Comparison of ENCODE assay signal across 8 mouse cellular contexts in the genomic region with DNA sequence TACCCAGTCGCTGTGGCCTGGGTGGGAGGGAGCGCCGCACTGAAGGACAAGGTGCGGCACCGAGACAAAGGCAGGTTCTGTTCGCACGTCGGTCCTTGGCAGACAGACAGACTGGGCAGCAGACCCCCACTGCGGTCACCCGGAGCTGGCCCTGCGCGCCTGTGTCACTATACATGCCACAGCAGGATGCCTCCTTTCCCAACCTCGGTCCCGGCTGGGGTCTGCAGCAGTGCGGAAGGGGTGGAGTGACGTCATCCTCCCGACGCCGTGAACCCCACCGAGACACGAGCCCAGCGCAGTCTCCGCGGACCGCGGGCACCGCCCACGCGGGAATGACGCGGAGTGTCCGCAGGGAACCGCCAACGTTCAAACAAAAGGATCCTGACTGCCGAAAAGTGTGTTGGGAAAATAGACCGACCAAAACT. TPM values are rescaled to one million over a fixed set of nuclear protein-coding genes. Genes with fewer than 3 reads are reported as not detected.
DNase-seq lines count a peak whose midpoint lies in the region; ATAC-seq and TF ChIP-seq lines count a peak whose summit lies in the region.
"Not testable (repeated sequence)": the region's sequence is repeated elsewhere in the genome, so short reads cannot be mapped to it uniquely, and the experiment has no call there.

No protein-coding gene starts in this region.

- not testable (repeated sequence) for H3K9me3 ChIP-seq in forebrain, embryonic 15.5 days; lung, embryonic 16.5 days (ENCODE audit: control insufficient read depth, low read length)

- H3K4me3 ChIP-seq in cerebellum, adult 2 months (replicated peaks; ENCODE audit: insufficient read depth, low read depth, low read length) = peak overlapping the region; percentile 40
- H3K4me3 ChIP-seq in forebrain, embryonic 15.5 days = peak overlapping the region; percentile 50
- H3K4me3 ChIP-seq in layer of hippocampus, adult 2 months = peak overlapping the region; percentile 61
- H3K4me3 ChIP-seq in lung, embryonic 16.5 days (ENCODE audit: low read length) = peak overlapping the region; percentile 60

- H3K36me3 ChIP-seq in forebrain, embryonic 15.5 days; lung, embryonic 16.5 days (ENCODE audit: control insufficient read depth, insufficient read depth, low read length): not testable (repeated sequence)

- peak; percentile 93 for DNase-seq in MN1 (ENCODE audit: low spot score)
- DNase-seq in cerebellum, adult 2 months = peak; percentile 74 to 80
- peak; percentile 49 to 53 for DNase-seq in layer of hippocampus, adult 2 months (ENCODE audit: low spot score in 2 of 2)
- peak; percentile 86 for DNase-seq in thymus, postnatal 0 days (ENCODE audit: low spot score)

- 0% methylated on average over 36 of the region's 36 CpGs for WGBS in cerebellum, adult 2 months
- under 1% methylated on average over 36 of the region's 36 CpGs for WGBS in forebrain, embryonic 15.5 days
- under 1% methylated on average over 35 of the region's 36 CpGs for WGBS in lung, embryonic 16.5 days

- not testable (repeated sequence) for H3K4me1 ChIP-seq in cerebellum, adult 2 months (ENCODE audit: control insufficient read depth, insufficient read depth, low read length); forebrain, embryonic 15.5 days; lung, embryonic 16.5 days (replicated peaks; ENCODE audit: control insufficient read depth, insufficient read depth, low read length)

- peak overlapping the region; percentile 80 for H3K27ac ChIP-seq in cerebellum, adult 2 months (ENCODE audit: insufficient read depth, low read length)
- H3K27ac ChIP-seq in forebrain, embryonic 15.5 days (replicated peaks) = peak overlapping the region; percentile 91
- peak overlapping the region; percentile 50; the same call in 1 of the 2 replicates for H3K27ac ChIP-seq in layer of hippocampus, adult 2 months
- H3K27ac ChIP-seq in lung, embryonic 16.5 days (ENCODE audit: low read length) = peak overlapping the region; percentile 82

- TF ChIP-seq CTCF in cerebellum, adult 2 months (IDR thresholded peaks at IDR 0.05; ENCODE audit: borderline replicate concordance, insufficient read depth, low read depth, low read length); layer of hippocampus, adult 2 months (conservative IDR thresholded peaks at IDR 0.05): not testable (repeated sequence)

- H3K9ac ChIP-seq in forebrain, embryonic 15.5 days (replicated peaks) = peak overlapping the region; percentile 58
- H3K9ac ChIP-seq in lung, embryonic 16.5 days (ENCODE audit: low read length) = peak overlapping the region; percentile 70

- not testable (repeated sequence) for H3K27me3 ChIP-seq in cerebellum, adult 2 months (ENCODE audit: control insufficient read depth, insufficient read depth, low read length); forebrain, embryonic 15.5 days; lung, embryonic 16.5 days (ENCODE audit: control insufficient read depth, insufficient read depth, low read depth, low read length)

- TF ChIP-seq POLR2A in cerebellum, adult 2 months (IDR thresholded peaks at IDR 0.05; ENCODE audit: borderline replicate concordance, insufficient read depth, low read length) = 0 out of 2 replicates have a peak, but pooled peaks have one; percentile 31

- peak; percentile 95 for ATAC-seq in forebrain, embryonic 15.5 days (replicated peaks)
- peak; percentile 57 to 82 for ATAC-seq in hematopoietic stem cell, adult 5-6 weeks (replicated peaks in 1 of 2; ENCODE audit: insufficient read depth in 1 of 2, low FRiP score in 2 of 2, low TSS enrichment in 1 of 2, low read depth in 1 of 2, poor library complexity in 2 of 2, severe bottlenecking in 2 of 2)
- ATAC-seq in lung, embryonic 16.5 days (ENCODE audit: low read depth) = peak; percentile 84
- 0 out of 2 replicates have a peak, but pooled peaks have one; percentile 7 for ATAC-seq in neutrophil, adult 5-6 weeks (ENCODE audit: extremely low read depth, insufficient number of reproducible peaks, low FRiP score, poor library complexity, severe bottlenecking)

- peak overlapping the region; percentile 40 for H3K4me2 ChIP-seq in forebrain, embryonic 15.5 days (replicated peaks)
- H3K4me2 ChIP-seq in lung, embryonic 16.5 days (ENCODE audit: low read depth, low read length) = peak overlapping the region; percentile 54

RNA-seq across cellular contexts. Expression of gene Dynlt1f, which starts 0.6 kb away (rescaled TPM):
- polyA plus RNA-seq in cerebellum, adult 2 months (2012; rRNA removed) = 24.6 and 29.0 TPM in 2 replicates
- polyA plus RNA-seq in forebrain, embryonic 15.5 days (2015; fragmentation: Nextera tagmentation; extraction: Ambion mirVana) = 238 and 242 TPM in 2 replicates
- total RNA-seq in hematopoietic stem cell, adult 5-6 weeks (2017) = 104 and 120 TPM in 2 replicates
- 10 to 100 TPM; 14.6 to 24.2 TPM for total RNA-seq in layer of hippocampus, adult 2 months (2021)
- 258 and 269 TPM in 2 replicates for polyA plus RNA-seq in lung, embryonic 16.5 days (2015; fragmentation: Nextera tagmentation; extraction: Ambion mirVana)
- 122 and 128 TPM in 2 replicates for total RNA-seq in neutrophil, adult 5-6 weeks (2017)
- polyA plus RNA-seq in thymus, postnatal 0 days (2015; fragmentation: Nextera tagmentation; extraction: Ambion mirVana) = 304 and 317 TPM in 2 replicates

RNA-seq across cellular contexts. Expression of gene Sytl3, which starts 3.8 kb away (rescaled TPM):
- polyA plus RNA-seq in cerebellum, adult 2 months (2012; rRNA removed) = 0.21 and 0.41 TPM in 2 replicates
- polyA plus RNA-seq in forebrain, embryonic 15.5 days (2015; fragmentation: Nextera tagmentation; extraction: Ambion mirVana) = 0.43 TPM in 2 replicates
- 0.81 and 0.89 TPM in 2 replicates for total RNA-seq in hematopoietic stem cell, adult 5-6 weeks (2017)
- under 1 TPM; 0.49 to 0.74 TPM for total RNA-seq in layer of hippocampus, adult 2 months (2021)
- 0.90 and 1.2 TPM in 2 replicates for polyA plus RNA-seq in lung, embryonic 16.5 days (2015; fragmentation: Nextera tagmentation; extraction: Ambion mirVana)
- total RNA-seq in neutrophil, adult 5-6 weeks (2017) = 5.5 and 6.4 TPM in 2 replicates
- 62.0 and 75.8 TPM in 2 replicates for polyA plus RNA-seq in thymus, postnatal 0 days (2015; fragmentation: Nextera tagmentation; extraction: Ambion mirVana)

RNA-seq across cellular contexts. Expression of gene Dynlt1c, which starts 53.6 kb away (rescaled TPM):
- 26.4 and 30.2 TPM in 2 replicates for polyA plus RNA-seq in cerebellum, adult 2 months (2012; rRNA removed)
- 59.5 and 74.6 TPM in 2 replicates for polyA plus RNA-seq in forebrain, embryonic 15.5 days (2015; fragmentation: Nextera tagmentation; extraction: Ambion mirVana)
- 4.4 and 15.1 TPM in 2 replicates for total RNA-seq in hematopoietic stem cell, adult 5-6 weeks (2017)
- total RNA-seq in layer of hippocampus, adult 2 months (2021) = 10 to 100 TPM; 13.8 to 23.3 TPM
- polyA plus RNA-seq in lung, embryonic 16.5 days (2015; fragmentation: Nextera tagmentation; extraction: Ambion mirVana) = 36.8 and 46.7 TPM in 2 replicates
- total RNA-seq in neutrophil, adult 5-6 weeks (2017) = 68.3 and 93.6 TPM in 2 replicates
- polyA plus RNA-seq in thymus, postnatal 0 days (2015; fragmentation: Nextera tagmentation; extraction: Ambion mirVana) = 43.1 and 55.4 TPM in 2 replicates

Comparison
In these comparisons a context has a peak if more than half of its experiments do, and no peak if none do; other contexts are left out.
1. Peak in every context shown above with its lines: DNase-seq, ATAC-seq, H3K4me3 ChIP-seq and H3K27ac ChIP-seq.
2. ATAC-seq: peak in every context shown above with its lines; median percentile 95 in forebrain, embryonic 15.5 days; 84 in lung, embryonic 16.5 days; 70 in hematopoietic stem cell, adult 5-6 weeks; 7 in neutrophil, adult 5-6 weeks.
3. RNA of gene Sytl3, which starts 3.8 kb away (polyA plus RNA-seq): 62.0 to 75.8 TPM in thymus, postnatal 0 days; 0.90 to 1.2 TPM in lung, embryonic 16.5 days, 0.43 TPM in forebrain, embryonic 15.5 days and 0.21 to 0.41 TPM in cerebellum, adult 2 months; every median in the first group is over 10 times any median in the second.